Mouse (Mus musculus) heart, adult 2 months (tissue): Measurements from ENCODE around the gene Mest. TPM values are rescaled to one million over a fixed set of nuclear protein-coding genes. Genes with fewer than 3 reads are reported as not detected.

Experiments
- DNase-seq, 2 experiments: peaks; one replicate each; pipeline ENCODE4 v3.0.0; 2021
- H3K27ac ChIP-seq: fragments of 200-600 bp; 2 replicates; pipeline ENCODE4 v1.8.1; 2022
- H3K27me3 ChIP-seq: fragments of 200-500 bp; 2 replicates; pipeline ENCODE4 v1.6.1; 2012; ENCODE audit warnings: mild to moderate bottlenecking, low read length, inconsistent platforms, mixed read lengths; ENCODE audit not compliant: control insufficient read depth, insufficient read depth
- H3K36me3 ChIP-seq: fragments of 200-500 bp; 2 replicates; pipeline ENCODE4 v1.6.1; 2012; ENCODE audit warnings: low read length, inconsistent platforms; ENCODE audit not compliant: control insufficient read depth, insufficient read depth
- H3K4me1 ChIP-seq: fragments of 200-500 bp; 2 replicates; pipeline ENCODE4 v1.6.1; 2011; ENCODE audit warnings: low read length; ENCODE audit not compliant: control insufficient read depth, insufficient read depth
- H3K4me3 ChIP-seq: fragments of 200-600 bp; 2 replicates; pipeline ENCODE4 v1.8.1; 2022
- H3K79me2 ChIP-seq: fragments of 200-500 bp; replicated peaks from 2 replicates; pipeline ENCODE4 v1.6.1; 2012; ENCODE audit warnings: mild to moderate bottlenecking, inconsistent platforms, low read length, moderate library complexity, mixed read lengths; ENCODE audit not compliant: control insufficient read depth, insufficient read depth
- H3K9ac ChIP-seq: fragments of 200-500 bp; 2 replicates; pipeline ENCODE4 v1.6.1; 2012; ENCODE audit warnings: low read depth, mild to moderate bottlenecking, control low read depth, inconsistent platforms, low read length, mixed read lengths
- CTCF ChIP-seq: fragments of 200-600 bp; IDR thresholded peaks from 2 replicates; pipeline ENCODE4 v1.8.1; 2022; ENCODE audit warnings: antibody characterized with exemption, mild to moderate bottlenecking, moderate library complexity
- EP300 ChIP-seq: fragments of 200-500 bp; IDR thresholded peaks from 2 replicates; pipeline ENCODE4 v1.6.1; 2011; ENCODE audit warnings: low read depth, low read length, control low read depth; ENCODE audit not compliant: insufficient read depth
- POLR2A ChIP-seq: fragments of 200-500 bp; IDR thresholded peaks from 2 replicates; pipeline ENCODE4 v1.6.1; 2011; ENCODE audit warnings: mild to moderate bottlenecking, low read depth, low read length, control low read depth; ENCODE audit not compliant: insufficient read depth
- WGBS: fragments of 180-500 bp; shearing (Covaris S2); methylation state at CpG from one replicate; pipeline ENCODE4 v1.1.7; 2018; 5-methylcytosine and 5-hydroxymethylcytosine counted together
- intact Hi-C: fragments of 180-260 bp; cut with DNase I; formaldehyde crosslinking; loops from one replicate; pipeline ENCODE4 v1.15.1; 2025
- polyA plus RNA-seq: library from polyadenylated mRNA; depleted of rRNA; stranded (reverse); fragments of >200 nt; gene quantifications from 2 replicates; pipeline ENCODE4 v1.2.3, GENCODE M21; 2012
- total RNA-seq, 2 experiments: library from RNA; stranded (reverse); gene quantifications; 2 replicates each; pipeline ENCODE4 v1.2.3; 2021

The Mest gene
- total and polyA plus RNA-seq, 3 experiments: 6.2 to 28.1 (median 8.3) TPM

GRCm38 (mm10) chr6:30716796-30717195 lies 6.6 kb upstream of the Mest start:
- Histone ChIP-seq H3K79me2 (no peaks in the 10 kb centered on the region), H3K4me3 (no peak overlapping the region), H3K27me3 (no peaks in the 10 kb centered on the region), H3K9ac (no peak overlapping the region), H3K27ac (no peak overlapping the region), H3K4me1 (peaks cover 2% of the 10 kb centered on the region), H3K36me3 (no peaks in the 10 kb centered on the region)
- WGBS: 67% methylated on average over 7 of the region's 7 CpGs
- TF ChIP-seq CTCF (no peak), POLR2A (no peak), EP300 (no peak)
- intact Hi-C loops: no loop called here
- no peak for DNase-seq

DNA sequence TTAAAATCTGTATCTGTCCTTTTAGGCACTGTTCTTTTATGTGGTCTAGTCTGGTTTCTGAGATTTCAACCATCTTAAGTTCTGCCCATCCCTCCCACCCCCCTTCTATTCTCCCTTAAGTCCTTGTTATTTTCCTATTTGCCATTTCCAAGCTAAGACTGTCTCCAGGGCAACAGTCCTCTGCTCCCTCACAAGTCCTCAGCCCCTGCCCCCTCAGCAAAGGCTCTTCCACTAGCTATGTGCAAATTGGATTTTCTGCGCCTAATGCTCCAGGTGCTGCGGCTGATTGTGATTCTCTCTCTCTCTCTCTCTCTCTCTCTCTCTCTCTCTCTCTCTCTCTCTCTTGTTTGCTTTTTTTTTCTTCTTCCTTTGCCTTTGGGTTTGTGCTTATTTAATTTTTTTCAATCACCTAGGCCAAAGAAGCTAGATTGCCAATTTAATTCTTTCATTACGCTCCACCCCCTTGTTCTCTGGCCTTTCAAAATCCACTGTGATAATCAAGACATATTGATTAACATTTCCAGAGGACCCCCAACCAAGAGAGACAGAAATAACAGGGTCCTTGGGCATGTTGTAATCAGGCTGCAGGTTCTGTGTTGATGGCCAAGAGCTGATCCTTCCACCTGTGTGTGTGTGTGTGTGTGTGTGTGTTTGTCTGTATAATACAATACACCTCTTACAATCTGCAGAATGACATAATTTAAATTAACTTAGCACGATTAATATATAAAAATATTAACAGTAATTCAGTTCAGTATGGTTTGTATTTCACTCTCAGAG lies 772 bp upstream of the Mest start:
- Histone ChIP-seq H3K27ac (no peak overlapping the region), H3K27me3 (no peaks in the 10 kb centered on the region), H3K79me2 (no peaks in the 10 kb centered on the region), H3K4me3 (no peak overlapping the region), H3K36me3 (no peaks in the 10 kb centered on the region), H3K9ac (no peak overlapping the region), H3K4me1 (no peaks in the 10 kb centered on the region)
- intact Hi-C loops: no loop called here
- TF ChIP-seq CTCF (no peak), EP300 (no peak), POLR2A (no peak)
- no peak for DNase-seq
- WGBS: 89% methylated on average over 4 of the region's 4 CpGs

DNA sequence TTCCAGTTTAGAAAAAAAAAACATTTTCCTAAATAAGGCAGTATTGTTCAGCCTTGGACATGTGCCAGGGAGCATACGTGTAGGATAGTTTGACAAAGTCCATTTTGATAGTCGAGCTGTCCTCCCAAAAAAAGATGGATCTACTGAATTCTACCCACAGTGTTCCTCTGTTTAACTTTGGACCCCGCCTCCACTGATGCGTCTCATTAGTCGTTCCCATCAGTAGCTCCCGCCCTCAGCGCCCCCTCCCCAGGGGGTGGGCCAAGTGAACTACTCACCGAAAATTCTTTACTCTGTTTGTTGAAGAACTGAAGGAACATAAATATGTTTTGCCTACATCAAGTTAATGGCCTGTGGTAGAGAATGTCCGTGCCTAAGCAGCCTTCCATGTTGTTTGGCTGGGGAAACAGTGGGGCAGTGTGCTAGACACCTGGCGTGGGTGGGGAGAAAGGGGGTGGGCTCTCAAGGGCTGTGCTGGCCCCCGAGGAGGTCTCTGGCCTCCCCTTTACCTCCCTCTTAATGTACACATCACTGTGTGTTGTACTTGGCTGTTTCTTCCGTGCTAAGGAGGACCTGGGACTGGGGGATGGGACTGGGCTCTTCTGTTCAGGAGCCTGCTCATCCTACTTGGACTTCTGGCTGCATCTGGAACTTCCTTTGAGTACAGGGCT lies 7.1 kb downstream of the Mest start:
- intact Hi-C loops: no loop called here
- H3K27me3 ChIP-seq: no peaks in the 10 kb centered on the region
- no peak overlapping the region for H3K27ac ChIP-seq
- TF ChIP-seq POLR2A (no peak), CTCF (no peak), EP300 (no peak)
- H3K4me3 ChIP-seq: no peak overlapping the region
- no peaks in the 10 kb centered on the region for H3K36me3 ChIP-seq
- WGBS: 48% methylated on average over 12 of the region's 12 CpGs
- no peaks in the 10 kb centered on the region for H3K79me2 ChIP-seq
- no peak overlapping the region for H3K9ac ChIP-seq
- peaks cover 4% of the 10 kb centered on the region for H3K4me1 ChIP-seq
- DNase-seq: no peak

DNA sequence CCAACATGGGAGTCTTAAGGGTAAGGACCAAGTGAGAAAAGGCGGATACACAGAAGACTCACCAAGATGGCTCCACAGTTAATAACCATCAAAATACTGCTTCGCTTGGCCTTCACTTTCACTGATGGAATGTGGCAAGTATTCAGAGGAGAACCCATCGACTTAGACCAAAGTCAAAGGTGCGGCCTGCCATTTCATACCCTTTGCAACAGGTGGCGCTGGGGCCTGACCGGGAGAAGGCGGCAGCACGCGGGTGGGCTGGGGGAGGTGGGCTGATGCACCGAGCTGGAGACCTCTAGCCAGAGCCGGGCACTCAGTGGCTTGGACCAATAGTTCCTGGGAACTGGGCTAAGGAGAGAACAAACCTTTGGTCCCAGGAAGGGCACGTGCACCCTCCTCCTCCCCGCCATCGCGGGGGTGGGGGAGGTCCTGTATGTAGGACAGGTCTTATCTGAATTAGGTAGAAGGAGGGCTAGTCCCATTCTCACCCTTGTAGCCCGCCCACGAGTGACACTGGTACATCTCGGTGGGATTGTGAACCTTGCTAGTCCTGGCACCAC lies 9.3 kb downstream of the Mest start:
- DNase-seq: no peak
- no peak overlapping the region for H3K9ac ChIP-seq
- TF ChIP-seq EP300 (no peak), POLR2A (no peak)
- peaks cover 4% of the 10 kb centered on the region for H3K4me1 ChIP-seq
- WGBS: 72% methylated on average over 18 of the region's 18 CpGs
- no peak overlapping the region for H3K27ac ChIP-seq
- no peaks in the 10 kb centered on the region for H3K36me3 ChIP-seq
- H3K27me3 ChIP-seq: no peaks in the 10 kb centered on the region
- intact Hi-C loops: no loop called here
- H3K79me2 ChIP-seq: no peaks in the 10 kb centered on the region
- no peak overlapping the region for H3K4me3 ChIP-seq

GRCm38 (mm10) chr6:30734465-30734864 lies 11.1 kb downstream of the Mest start:
- Histone ChIP-seq H3K36me3 (no peaks in the 10 kb centered on the region), H3K4me1 (peaks cover 4% of the 10 kb centered on the region), H3K9ac (no peak overlapping the region), H3K27me3 (no peaks in the 10 kb centered on the region), H3K4me3 (no peak overlapping the region), H3K79me2 (no peaks in the 10 kb centered on the region), H3K27ac (no peak overlapping the region)
- 80% methylated on average over 6 of the region's 6 CpGs for WGBS
- intact Hi-C loops: no loop called here
- TF ChIP-seq CTCF (no peak), POLR2A (no peak), EP300 (no peak)
- DNase-seq: no peak

- intact Hi-C loops: no loop called here
- peak overlapping the region; percentile 51 for H3K27ac ChIP-seq
- no peaks in the 10 kb centered on the region for H3K4me1 ChIP-seq
- no peaks in the 10 kb centered on the region for H3K79me2 ChIP-seq
- no peak for TF ChIP-seq CTCF
- TF ChIP-seq EP300: no peak
- no peak for TF ChIP-seq POLR2A
- peak overlapping the region; percentile 40 for H3K4me3 ChIP-seq
- WGBS: 51% methylated on average over 22 of the region's 22 CpGs
- no peak for DNase-seq
- no peaks in the 10 kb centered on the region for H3K27me3 ChIP-seq
- H3K9ac ChIP-seq: no peak overlapping the region
- no peaks in the 10 kb centered on the region for H3K36me3 ChIP-seq
These were observed 11.8 kb downstream of the Mest start for GRCm38 (mm10) chr6:30734988-30735727.
